Mouse (Mus musculus): ENCODE measurements around the gene Rhbdl1. TPM values are rescaled to one million over a fixed set of nuclear protein-coding genes. Genes with fewer than 3 reads are reported as not detected.

Rhbdl1 gene
- polyA plus RNA-seq, 1 experiment from 2014 or later = 1.6 TPM

- peak within 1 kb of the TSS; percentile 88 for H3K9ac ChIP-seq
- peak within 1 kb of the TSS; percentile 87 for H3K4me3 ChIP-seq (replicated peaks)
- peaks cover 38% of the 10 kb centered on the region for H3K36me3 ChIP-seq
- peak within 1 kb of the TSS; percentile 88 for H3K4me2 ChIP-seq
- peaks cover 15% of the 10 kb centered on the region for H3K4me1 ChIP-seq
- H3K27ac ChIP-seq = peak within 1 kb of the TSS; percentile 86
- WGBS = 2% methylated on average over 21 of the region's 21 CpGs
- no peaks in the 10 kb centered on the region for H3K27me3 ChIP-seq (replicated peaks)
- peak; percentile 96 for ATAC-seq (ENCODE audit: insufficient read depth, low FRiP score, low read depth)
- H3K9me3 ChIP-seq = no peaks in the 10 kb centered on the region
Observed at GRCm38 (mm10) chr17:25844396-25844901, 7.4 kb upstream of the Rhbdl1 start, which contains the start of gene Rhot2. Rhot2 (minus strand) TSS chr17:25844851.

- peaks cover 17% of the 10 kb centered on the region for H3K4me1 ChIP-seq
- peaks cover 45% of the 10 kb centered on the region for H3K36me3 ChIP-seq
- H3K27me3 ChIP-seq (replicated peaks) = no peaks in the 10 kb centered on the region
- H3K4me3 ChIP-seq (replicated peaks) = peak overlapping the region; percentile 87
- 2% methylated on average over 38 of the region's 38 CpGs for WGBS
- peak overlapping the region; percentile 88 for H3K9ac ChIP-seq
- peak overlapping the region; percentile 86 for H3K27ac ChIP-seq
- ATAC-seq (ENCODE audit: insufficient read depth, low FRiP score, low read depth) = peak; percentile 3; the same call in 1 of the 2 replicates
- peak overlapping the region; percentile 88 for H3K4me2 ChIP-seq
- no peaks in the 10 kb centered on the region for H3K9me3 ChIP-seq
Observed at GRCm38 (mm10) chr17:25843636-25844395, 6.7 kb upstream of the Rhbdl1 start.

- Histone ChIP-seq H3K27me3 (replicated peaks) (no peaks in the 10 kb centered on the region), H3K36me3 (peaks cover 42% of the 10 kb centered on the region), H3K4me1 (peaks cover 18% of the 10 kb centered on the region), H3K4me3 (replicated peaks) (peak overlapping the region; percentile 87), H3K9me3 (no peaks in the 10 kb centered on the region), H3K9ac (0 out of 2 replicates have a peak overlapping the region, but pooled peaks have one; percentile 88), H3K4me2 (peak overlapping the region; percentile 88), H3K27ac (no peak overlapping the region)
- ATAC-seq (ENCODE audit: insufficient read depth, low FRiP score, low read depth) = no peak
- WGBS = 90% methylated on average over 4 of the region's 4 CpGs
Observed at GRCm38 (mm10) chr17:25843122-25843521, 6.0 kb upstream of the Rhbdl1 start.

- H3K36me3 ChIP-seq = peaks cover 41% of the 10 kb centered on the region
- no peak overlapping the region for H3K9ac ChIP-seq
- 86% methylated on average over 3 of the region's 3 CpGs for WGBS
- H3K4me3 ChIP-seq (replicated peaks) = no peak overlapping the region
- H3K27me3 ChIP-seq (replicated peaks) = no peaks in the 10 kb centered on the region
- H3K4me2 ChIP-seq = no peak overlapping the region
- H3K27ac ChIP-seq = no peak overlapping the region
- ATAC-seq (ENCODE audit: insufficient read depth, low FRiP score, low read depth) = no peak
- H3K9me3 ChIP-seq = no peaks in the 10 kb centered on the region
- H3K4me1 ChIP-seq = peaks cover 21% of the 10 kb centered on the region
Observed at GRCm38 (mm10) chr17:25842509-25842908, 5.4 kb upstream of the Rhbdl1 start.

- 93% methylated on average over 22 of the region's 22 CpGs for WGBS
- H3K9ac ChIP-seq = no peak within 1 kb of the TSS
- H3K36me3 ChIP-seq = peaks cover 41% of the 10 kb centered on the region
- peaks cover 33% of the 10 kb centered on the region for H3K4me1 ChIP-seq
- no peak within 1 kb of the TSS for H3K27ac ChIP-seq
- H3K4me3 ChIP-seq (replicated peaks) = no peak within 1 kb of the TSS
- H3K9me3 ChIP-seq = no peaks in the 10 kb centered on the region
- ATAC-seq (ENCODE audit: insufficient read depth, low FRiP score, low read depth) = no peak
- H3K4me2 ChIP-seq = no peak within 1 kb of the TSS
- no peaks in the 10 kb centered on the region for H3K27me3 ChIP-seq (replicated peaks)
Observed at GRCm38 (mm10) chr17:25841117-25841880, 4.2 kb upstream of the Rhbdl1 start, which contains the start of gene Gm20683. Gm20683 (minus strand) TSS chr17:25841763.

GRCm38 (mm10) chr17:25840519-25840918 lies 3.4 kb upstream of the Rhbdl1 start:
- Histone ChIP-seq H3K9ac (no peak overlapping the region), H3K4me2 (no peak overlapping the region), H3K9me3 (no peaks in the 10 kb centered on the region), H3K4me1 (peaks cover 41% of the 10 kb centered on the region), H3K27ac (no peak overlapping the region), H3K36me3 (peaks cover 39% of the 10 kb centered on the region), H3K27me3 (replicated peaks) (no peaks in the 10 kb centered on the region), H3K4me3 (replicated peaks) (no peak overlapping the region)
- ATAC-seq (ENCODE audit: insufficient read depth, low FRiP score, low read depth) = no peak
- WGBS = 94% methylated on average over 6 of the region's 6 CpGs

GRCm38 (mm10) chr17:25839455-25840235 lies 2.5 kb upstream of the Rhbdl1 start:
- H3K4me1 ChIP-seq = peaks cover 45% of the 10 kb centered on the region
- H3K9me3 ChIP-seq = no peaks in the 10 kb centered on the region
- 82% methylated on average over 14 of the region's 14 CpGs for WGBS
- H3K4me3 ChIP-seq (replicated peaks) = no peak overlapping the region
- no peak overlapping the region for H3K27ac ChIP-seq
- H3K9ac ChIP-seq = no peak overlapping the region
- H3K36me3 ChIP-seq = peaks cover 37% of the 10 kb centered on the region
- no peak overlapping the region for H3K4me2 ChIP-seq
- no peaks in the 10 kb centered on the region for H3K27me3 ChIP-seq (replicated peaks)
- ATAC-seq (ENCODE audit: insufficient read depth, low FRiP score, low read depth) = no peak

GRCm38 (mm10) chr17:25838904-25839303 lies 1.8 kb upstream of the Rhbdl1 start:
- no peaks in the 10 kb centered on the region for H3K9me3 ChIP-seq
- peaks cover 50% of the 10 kb centered on the region for H3K4me1 ChIP-seq
- H3K4me3 ChIP-seq (replicated peaks) = no peak overlapping the region
- 0 out of 2 replicates have a peak overlapping the region, but pooled peaks have one; percentile 31 for H3K27ac ChIP-seq
- H3K36me3 ChIP-seq = peaks cover 37% of the 10 kb centered on the region
- H3K27me3 ChIP-seq (replicated peaks) = no peaks in the 10 kb centered on the region
- no peak overlapping the region for H3K9ac ChIP-seq
- no peak for ATAC-seq (ENCODE audit: insufficient read depth, low FRiP score, low read depth)
- H3K4me2 ChIP-seq = no peak overlapping the region
- WGBS = 84% methylated on average over 4 of the region's 4 CpGs

- H3K9ac ChIP-seq = no peak overlapping the region
- H3K4me3 ChIP-seq (replicated peaks) = peak overlapping the region; percentile 39; the same call in 1 of the 2 replicates
- H3K4me2 ChIP-seq = peak overlapping the region; percentile 81
- ATAC-seq (ENCODE audit: insufficient read depth, low FRiP score, low read depth) = no peak
- H3K36me3 ChIP-seq = peaks cover 37% of the 10 kb centered on the region
- peaks cover 44% of the 10 kb centered on the region for H3K4me1 ChIP-seq
- WGBS = 52% methylated on average over 3 of the region's 3 CpGs
- peak overlapping the region; percentile 48 for H3K27ac ChIP-seq
- no peaks in the 10 kb centered on the region for H3K9me3 ChIP-seq
- no peaks in the 10 kb centered on the region for H3K27me3 ChIP-seq (replicated peaks)
Observed at GRCm38 (mm10) chr17:25837533-25837932, 438 bp upstream of the Rhbdl1 start.

GRCm38 (mm10) chr17:25836397-25837075 lies 559 bp downstream of the Rhbdl1 start:
- Histone ChIP-seq H3K4me2 (peak overlapping the region; percentile 81), H3K27me3 (replicated peaks) (no peaks in the 10 kb centered on the region), H3K9me3 (no peaks in the 10 kb centered on the region), H3K9ac (peak overlapping the region; percentile 54), H3K36me3 (peaks cover 28% of the 10 kb centered on the region), H3K27ac (peak overlapping the region; percentile 48), H3K4me1 (peaks cover 50% of the 10 kb centered on the region), H3K4me3 (replicated peaks) (peak overlapping the region; percentile 39)
- ATAC-seq (ENCODE audit: insufficient read depth, low FRiP score, low read depth) = no peak
- WGBS = 27% methylated on average over 23 of the region's 23 CpGs

GRCm38 (mm10) chr17:25835816-25836215 lies 1.3 kb downstream of the Rhbdl1 start:
- no peak for ATAC-seq (ENCODE audit: insufficient read depth, low FRiP score, low read depth)
- WGBS = 90% methylated on average over 16 of the region's 16 CpGs
- H3K4me1 ChIP-seq = peaks cover 56% of the 10 kb centered on the region
- H3K27me3 ChIP-seq (replicated peaks) = no peaks in the 10 kb centered on the region
- no peaks in the 10 kb centered on the region for H3K9me3 ChIP-seq
- H3K36me3 ChIP-seq = peaks cover 28% of the 10 kb centered on the region
- H3K4me2 ChIP-seq = peak overlapping the region; percentile 81
- H3K4me3 ChIP-seq (replicated peaks) = no peak overlapping the region
- H3K27ac ChIP-seq = no peak overlapping the region; the same call in none of the 2 replicates
- H3K9ac ChIP-seq = no peak overlapping the region
